Mouse (Mus musculus) ovary, postnatal 14 days (tissue): ENCODE results near the gene Arhgdia.
"Not testable (repeated sequence)": the region's sequence is repeated elsewhere in the genome, so short reads cannot be mapped to it uniquely, and the experiment has no call there.

Experiments
- DNase-seq: peaks from one replicate; pipeline ENCODE4 v3.0.0; 2022; ENCODE audit warnings: low spot score

Arhgdia gene

GRCm38 (mm10) chr11:120578694-120579243 is 2.7 kb downstream of the Arhgdia start:
- DNase-seq: no peak

- DNase-seq: no peak
Observed at GRCm38 (mm10) chr11:120578024-120578693, 3.3 kb downstream of the Arhgdia start.

DNA sequence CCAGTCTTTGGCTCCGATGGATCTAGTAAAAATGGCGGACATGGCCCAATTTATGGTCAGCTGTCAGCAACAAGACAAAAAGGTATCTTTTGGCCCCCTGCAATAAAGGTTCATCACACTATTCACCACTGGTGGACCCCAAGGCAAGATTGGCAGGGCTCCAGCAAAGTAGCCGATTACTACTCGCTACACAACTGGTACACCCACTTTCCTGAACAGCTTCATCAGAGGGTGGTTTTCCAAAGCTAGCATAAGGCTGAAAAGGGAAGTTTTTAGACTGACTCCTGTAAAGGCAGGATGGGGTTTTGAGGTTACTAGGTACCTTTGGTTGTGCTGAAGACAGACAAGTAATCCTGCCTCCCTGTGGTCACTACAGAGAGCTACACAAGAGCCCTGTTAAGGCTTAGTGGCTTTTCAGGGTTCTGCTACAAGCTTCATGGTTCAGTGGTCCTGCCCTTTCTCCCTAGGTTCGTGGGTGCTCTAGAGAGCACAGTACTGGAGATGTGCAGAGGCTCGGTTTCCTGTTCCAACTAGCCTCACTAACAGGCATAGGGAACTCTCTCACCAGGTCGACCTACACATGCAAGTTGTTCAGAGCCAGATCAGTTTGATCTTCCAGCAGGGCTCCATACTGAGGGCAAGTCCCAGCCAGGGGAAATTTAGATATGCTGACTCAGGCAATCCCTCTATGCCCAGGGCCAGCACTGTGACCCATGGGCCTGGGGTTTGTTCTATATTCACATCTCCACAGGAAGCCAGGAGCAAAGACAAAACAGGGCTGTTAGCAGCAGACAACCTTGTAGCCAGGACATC is 4.0 kb downstream of the Arhgdia start:
- no peak for DNase-seq

GRCm38 (mm10) chr11:120576365-120576981 is 5.0 kb downstream of the Arhgdia start:
- no peak for DNase-seq

- no peak for DNase-seq
Observed at GRCm38 (mm10) chr11:120575940-120576339, 5.5 kb downstream of the Arhgdia start.

DNA sequence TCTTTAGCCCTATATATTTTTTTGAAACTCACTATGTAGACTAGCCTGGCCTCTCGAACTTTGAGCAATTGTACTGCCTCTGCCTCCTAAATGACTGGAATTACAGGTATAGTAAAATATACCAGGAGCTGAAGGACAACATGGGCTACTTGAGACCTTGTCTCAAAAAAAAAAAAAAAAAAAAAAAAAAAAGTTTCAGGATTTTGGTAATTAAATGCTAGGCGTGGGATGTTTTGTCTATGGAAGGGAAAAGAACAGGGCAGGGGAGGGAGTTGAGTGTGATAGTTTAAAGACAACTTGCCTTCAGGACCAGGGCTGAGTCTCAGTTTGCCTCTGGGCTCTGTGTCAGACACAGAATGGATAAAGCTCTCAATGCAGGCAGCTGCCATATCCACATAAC is 6.4 kb downstream of the Arhgdia start:
- DNase-seq: no peak

- DNase-seq: no peak
Observed at GRCm38 (mm10) chr11:120574278-120574600, 7.2 kb downstream of the Arhgdia start.

DNA sequence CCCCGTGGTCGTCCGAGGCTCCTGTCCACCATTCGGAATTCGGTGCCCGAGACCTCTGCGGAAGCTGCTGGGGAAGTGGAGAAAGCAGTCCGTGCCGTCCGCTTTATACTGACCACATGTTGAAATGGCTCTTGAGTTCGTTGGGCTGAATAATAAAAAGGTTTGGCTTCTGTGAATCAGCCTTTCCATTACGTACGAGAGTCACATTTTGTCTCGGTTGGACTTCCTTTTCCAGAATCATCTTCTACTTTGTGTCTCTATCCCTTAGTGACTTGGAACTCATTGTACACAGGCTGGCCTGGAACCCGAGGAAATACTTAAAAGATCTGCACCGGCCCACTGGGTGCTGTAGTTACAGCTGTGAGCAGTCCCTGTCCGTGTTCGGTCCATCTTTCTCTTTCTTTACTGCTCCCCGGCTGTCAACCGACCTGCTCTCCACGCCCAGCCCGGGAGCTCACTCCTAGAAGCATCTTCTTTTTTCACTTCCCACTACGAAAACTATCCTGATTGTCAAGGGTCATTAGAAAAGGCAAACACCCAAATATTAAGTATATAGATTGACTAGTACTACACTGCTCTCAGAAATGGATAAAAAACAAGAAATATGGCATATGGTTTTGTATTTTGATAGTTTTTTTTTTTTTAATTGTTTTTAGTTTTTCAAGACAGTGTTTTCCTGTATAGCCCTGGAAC is 7.7 kb downstream of the Arhgdia start:
- DNase-seq: no peak

- peak; percentile 99 for DNase-seq
Observed at GRCm38 (mm10) chr11:120572752-120573584, 8.5 kb downstream of the Arhgdia start, which contains the start of gene P4hb. TSS of gene P4hb (minus strand) at chr11:120573253.

DNA sequence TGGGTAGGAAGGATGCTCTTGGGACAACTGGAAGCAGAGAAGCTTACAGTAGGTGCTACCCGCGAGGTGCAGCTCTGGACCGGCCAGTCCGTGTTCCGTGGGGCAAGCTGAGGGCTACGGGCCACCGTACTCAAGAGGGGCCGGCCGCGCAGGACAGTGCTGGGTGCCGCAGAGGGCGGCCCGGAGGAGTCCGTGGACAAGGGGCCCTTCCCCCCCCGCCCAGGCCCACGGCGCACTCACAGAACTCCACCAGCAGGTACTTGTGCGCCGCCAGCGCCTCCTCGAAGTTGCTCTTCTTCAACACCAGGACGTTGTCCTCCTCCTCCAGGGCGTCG is 9.0 kb downstream of the Arhgdia start:
- no peak for DNase-seq

- DNase-seq: no peak
Observed at GRCm38 (mm10) chr11:120571754-120572416, 9.5 kb downstream of the Arhgdia start.

DNA sequence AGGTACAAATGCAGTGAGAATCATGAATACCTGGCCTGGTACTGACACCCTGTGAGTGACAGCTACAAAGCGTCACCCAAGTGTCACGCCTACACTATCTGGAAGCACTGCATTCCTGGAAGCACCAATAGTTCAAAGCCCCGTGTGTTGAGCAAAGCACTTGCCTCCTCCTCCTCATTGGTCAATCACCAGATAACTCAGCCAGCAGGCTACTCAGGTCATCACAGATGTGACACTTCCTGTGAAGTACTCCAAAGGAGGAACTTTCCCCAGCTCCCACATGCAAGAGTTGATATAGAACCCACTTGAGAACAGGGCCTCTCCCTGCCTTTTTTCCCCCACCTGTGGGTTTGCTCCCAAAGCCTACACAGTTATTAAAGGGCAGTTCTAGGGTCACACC is 10.3 kb downstream of the Arhgdia start:
- DNase-seq: no peak

DNA sequence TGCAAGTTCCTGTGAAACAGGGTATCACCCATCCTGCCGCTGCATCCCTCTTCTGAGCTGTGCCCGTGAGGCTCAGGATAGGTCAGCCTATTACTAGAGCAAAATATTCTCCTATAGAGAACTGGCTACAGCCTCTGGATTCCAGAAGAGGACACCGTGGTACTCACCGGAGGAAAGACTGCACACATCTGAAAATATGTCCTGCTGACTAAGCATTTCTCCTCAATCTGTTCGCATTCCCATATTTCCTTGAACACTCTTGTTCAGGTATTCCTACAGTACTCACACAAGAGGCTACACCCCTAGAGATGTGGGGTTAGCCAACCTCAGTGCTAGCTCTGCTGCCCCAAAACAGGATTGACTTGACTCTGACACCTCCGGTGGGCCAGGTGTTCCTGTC is 13.1 kb downstream of the Arhgdia start:
- no peak for DNase-seq

DNA sequence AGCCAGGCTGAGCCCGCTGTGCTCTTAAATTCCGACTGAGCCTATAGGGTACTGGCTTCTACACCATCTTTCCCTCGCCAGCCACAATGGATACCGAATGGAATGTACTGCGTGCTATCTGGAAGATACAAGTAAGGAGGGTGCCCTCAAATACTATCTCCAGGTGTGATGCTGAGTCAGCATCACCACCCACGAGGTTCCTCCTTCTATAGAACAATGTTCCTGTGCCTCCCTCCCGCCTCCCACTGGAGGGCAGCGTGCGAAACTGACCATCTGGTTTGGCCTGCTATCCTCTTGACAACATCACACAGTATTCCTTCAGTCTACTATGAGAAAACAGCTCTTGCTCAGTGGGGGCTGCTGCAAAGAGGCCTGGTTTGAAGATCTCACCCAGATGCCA is 16.3 kb downstream of the Arhgdia start:
- no peak for DNase-seq

GRCm38 (mm10) chr11:120562949-120563348 is 18.5 kb downstream of the Arhgdia start:
- DNase-seq: no peak

GRCm38 (mm10) chr11:120560952-120561728 is 20.3 kb downstream of the Arhgdia start:
- no peak for DNase-seq

- not testable (repeated sequence) for DNase-seq
Observed at GRCm38 (mm10) chr11:120558843-120559242, 22.6 kb downstream of the Arhgdia start.

- DNase-seq: no peak
Observed at GRCm38 (mm10) chr11:120555260-120555659, 26.2 kb downstream of the Arhgdia start.

DNA sequence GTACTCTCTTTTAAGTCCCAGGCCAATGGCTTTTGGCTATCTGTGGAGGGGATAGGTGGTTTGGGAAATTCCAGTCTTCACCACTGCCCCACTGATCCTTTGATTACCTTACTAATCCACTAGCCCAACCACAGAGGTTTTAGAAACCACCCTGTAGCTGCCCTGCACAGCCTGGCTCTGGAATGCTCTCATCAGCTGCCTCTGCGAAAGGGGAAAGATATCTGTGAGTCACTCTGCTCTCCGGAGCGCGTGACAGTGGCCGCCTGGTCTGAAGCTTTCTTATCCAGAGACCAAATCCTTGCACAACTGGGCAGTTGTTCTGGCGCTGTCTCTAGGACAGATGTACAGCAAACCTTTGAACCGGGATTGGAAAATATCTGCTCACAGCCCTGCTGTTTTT is 26.6 kb downstream of the Arhgdia start:
- no peak for DNase-seq

DNA sequence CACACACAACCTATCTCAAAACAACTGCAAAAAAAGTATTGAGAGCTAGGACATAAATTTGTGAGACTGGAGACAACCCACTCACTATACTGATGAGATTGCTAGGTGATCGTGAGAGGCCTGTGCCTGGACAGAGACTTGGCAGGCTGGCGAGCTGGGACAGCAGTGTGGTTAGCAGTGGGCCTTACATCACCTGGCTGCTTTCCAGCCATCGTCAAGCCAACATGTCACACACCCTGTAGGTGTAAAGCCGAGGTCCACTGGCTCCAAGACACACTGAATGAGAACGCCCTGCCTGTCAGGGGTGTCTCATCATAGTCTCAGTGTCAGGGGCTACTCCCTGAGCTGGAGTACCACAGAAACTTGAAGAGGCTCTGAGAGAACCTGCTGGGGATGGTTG is 28.7 kb downstream of the Arhgdia start:
- no peak for DNase-seq
